Mouse (Mus musculus) megakaryocyte, embryonic 14.5 days (primary cell): ENCODE data around the gene Tbcc. TPM values are rescaled to one million over a fixed set of nuclear protein-coding genes. Genes with fewer than 3 reads are reported as not detected.

Experiments used
- H3K27me3 ChIP-seq: replicated peaks from 2 replicates; pipeline ENCODE3; 2012; ENCODE audit warnings: inconsistent platforms
- H3K36me3 ChIP-seq: replicated peaks from 2 replicates; pipeline ENCODE3; 2012; ENCODE audit warnings: low read length, inconsistent platforms, mixed read lengths
- H3K4me1 ChIP-seq: 2 replicates; pipeline ENCODE4 v1.6.1; 2012; ENCODE audit warnings: inconsistent platforms
- H3K4me3 ChIP-seq: replicated peaks from 2 replicates; pipeline ENCODE3; 2012; ENCODE audit warnings: moderate library complexity, mild to moderate bottlenecking, inconsistent platforms
- H3K9me3 ChIP-seq: 2 replicates; pipeline ENCODE4 v1.6.1; 2012; ENCODE audit warnings: inconsistent platforms
- FLI1 ChIP-seq: IDR thresholded peaks from 2 replicates; pipeline ENCODE4 v1.6.1; 2012; ENCODE audit warnings: low read length, inconsistent platforms, mixed read lengths
- GATA1 ChIP-seq: IDR thresholded peaks from 3 replicates; pipeline ENCODE4 v1.6.1; 2012; ENCODE audit warnings: mixed read lengths, low read length, inconsistent platforms, borderline replicate concordance
- polyA plus RNA-seq: library from polyadenylated mRNA; stranded (reverse); fragments of >175 nt; gene quantifications from 2 replicates; pipeline ENCODE4 v1.2.3, GENCODE M21; 2012; ENCODE audit warnings: low replicate concordance; ENCODE audit not compliant: insufficient read depth

Gene Tbcc
- polyA plus RNA-seq, 1 experiment, result 40.2 TPM

DNA sequence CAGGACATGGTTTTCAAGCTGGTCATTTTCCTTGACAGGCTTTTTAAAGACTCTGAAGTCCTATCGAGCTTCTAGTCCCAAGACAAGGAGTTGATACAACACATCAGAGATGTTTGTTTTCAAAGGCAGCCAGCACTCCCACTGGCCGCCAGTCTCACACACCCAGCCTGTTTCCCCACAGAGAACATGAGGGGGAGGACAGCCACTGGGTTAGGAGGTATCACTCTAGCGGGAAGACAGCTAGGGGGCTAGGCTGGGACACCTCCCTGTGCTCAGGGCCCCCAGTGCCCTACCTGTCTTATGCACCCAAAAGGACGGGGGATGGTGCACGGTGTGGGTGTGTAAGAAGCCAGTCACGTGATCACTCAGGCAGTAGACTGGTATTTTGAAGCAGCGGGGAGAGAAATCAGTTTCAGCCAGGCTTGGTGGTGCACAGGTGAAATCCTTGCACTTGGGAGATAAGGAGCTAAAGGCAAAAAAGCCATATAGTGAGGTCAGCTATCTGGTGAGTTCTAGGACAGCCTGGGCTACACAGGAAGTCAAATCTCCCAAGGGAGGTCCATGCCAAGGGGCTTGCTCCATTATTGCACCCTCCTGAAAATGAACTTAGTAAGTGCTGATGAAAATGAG lies 25.8 kb upstream of the Tbcc start:
- no peaks in the 10 kb centered on the region for H3K36me3 ChIP-seq
- H3K27me3 ChIP-seq, result no peaks in the 10 kb centered on the region
- no peak for TF ChIP-seq GATA1
- TF ChIP-seq FLI1, result no peak
- H3K4me1 ChIP-seq, result peaks cover 18% of the 10 kb centered on the region
- H3K4me3 ChIP-seq, result no peak overlapping the region
- no peaks in the 10 kb centered on the region for H3K9me3 ChIP-seq

DNA sequence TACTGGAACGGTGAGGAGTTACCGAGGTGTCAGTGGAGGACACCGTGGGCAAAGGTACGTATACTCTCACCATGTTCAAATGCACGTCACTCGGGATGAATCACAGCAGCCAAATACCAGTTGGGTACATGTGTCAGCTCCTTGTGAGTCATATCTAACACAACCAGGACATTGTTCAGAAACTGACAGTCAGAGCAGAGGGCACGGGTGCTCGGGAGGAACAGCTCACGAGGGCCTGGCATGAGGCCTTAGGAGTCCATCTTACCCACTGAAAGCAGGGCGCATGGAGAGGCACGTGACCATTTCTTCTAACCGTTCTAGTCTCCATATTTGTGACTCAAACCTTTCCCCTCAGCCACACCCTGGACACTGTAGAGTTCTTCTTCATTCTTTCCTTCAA lies 23.6 kb upstream of the Tbcc start:
- no peaks in the 10 kb centered on the region for H3K36me3 ChIP-seq
- no peaks in the 10 kb centered on the region for H3K27me3 ChIP-seq
- H3K4me3 ChIP-seq, result no peak overlapping the region
- TF ChIP-seq FLI1 (no peak), GATA1 (no peak)
- peaks cover 34% of the 10 kb centered on the region for H3K4me1 ChIP-seq
- no peaks in the 10 kb centered on the region for H3K9me3 ChIP-seq

DNA sequence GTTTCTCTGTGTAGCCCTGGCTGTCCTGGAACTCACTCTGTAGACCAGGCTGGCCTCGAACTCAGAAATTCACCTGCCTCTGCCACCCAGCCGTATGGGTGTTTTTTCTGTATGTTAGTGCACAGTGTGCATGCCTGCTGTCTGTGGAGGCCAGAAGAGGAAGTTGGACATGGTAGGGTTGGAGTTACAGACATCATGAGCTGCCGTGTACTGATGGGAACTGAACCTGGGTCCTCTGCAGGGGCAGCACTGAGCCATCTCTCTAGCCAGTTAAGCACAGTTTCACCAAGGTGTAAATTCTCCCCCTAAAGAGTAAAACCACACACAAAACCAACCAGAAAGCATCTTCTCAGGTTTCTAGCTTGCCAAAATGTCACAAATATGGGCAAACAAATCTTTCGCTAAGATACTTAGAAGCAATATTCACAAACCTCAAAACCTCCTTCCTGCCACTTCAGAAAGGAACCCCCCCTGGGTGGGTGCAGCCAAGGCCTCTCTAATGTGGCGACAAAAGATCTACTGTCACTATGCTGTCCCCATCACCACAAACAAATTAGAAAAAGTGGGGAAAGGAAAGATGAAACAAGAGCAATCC lies 20.2 kb upstream of the Tbcc start:
- Histone ChIP-seq H3K36me3 (peaks cover 3% of the 10 kb centered on the region), H3K27me3 (no peaks in the 10 kb centered on the region), H3K9me3 (no peaks in the 10 kb centered on the region; the same call in 1 of the 2 replicates), H3K4me3 (peak overlapping the region; percentile 30), H3K4me1 (peaks cover 59% of the 10 kb centered on the region)
- TF ChIP-seq GATA1 (no peak), FLI1 (no peak)

GRCm38 (mm10) chr17:46870913-46871312 lies 19.6 kb upstream of the Tbcc start:
- Histone ChIP-seq H3K4me1 (peaks cover 58% of the 10 kb centered on the region), H3K4me3 (peak overlapping the region; percentile 30), H3K27me3 (no peaks in the 10 kb centered on the region), H3K36me3 (peaks cover 4% of the 10 kb centered on the region), H3K9me3 (no peaks in the 10 kb centered on the region; the same call in 1 of the 2 replicates)
- TF ChIP-seq GATA1 (no peak), FLI1 (no peak)

DNA sequence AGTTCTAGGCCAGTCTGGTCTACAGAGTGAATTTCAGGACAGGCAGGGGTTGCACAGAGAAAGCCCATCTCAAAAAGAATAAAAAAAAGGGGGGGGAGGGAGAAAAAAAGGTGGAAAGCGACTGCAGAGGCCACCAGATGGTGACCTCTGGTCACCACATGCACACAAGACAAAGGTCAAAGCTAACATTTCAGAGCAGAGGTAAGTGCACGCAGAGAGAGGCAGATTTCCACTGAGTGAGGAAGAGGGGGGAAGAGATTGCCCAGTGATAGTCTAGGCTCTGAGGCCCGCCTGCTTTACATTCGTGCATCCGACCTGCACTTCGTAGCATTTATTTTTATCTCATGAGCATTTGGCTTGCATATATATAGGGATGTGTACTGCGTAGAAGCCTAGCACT lies 17.7 kb upstream of the Tbcc start:
- Histone ChIP-seq H3K4me3 (no peak overlapping the region), H3K4me1 (peaks cover 71% of the 10 kb centered on the region), H3K27me3 (no peaks in the 10 kb centered on the region), H3K9me3 (no peaks in the 10 kb centered on the region; the same call in 1 of the 2 replicates), H3K36me3 (peaks cover 4% of the 10 kb centered on the region)
- TF ChIP-seq GATA1 (no peak), FLI1 (no peak)

- no peaks in the 10 kb centered on the region; the same call in 1 of the 2 replicates for H3K9me3 ChIP-seq
- H3K4me3 ChIP-seq, result peak overlapping the region; percentile 87
- peaks cover 4% of the 10 kb centered on the region for H3K36me3 ChIP-seq
- TF ChIP-seq GATA1, result no peak
- no peak for TF ChIP-seq FLI1
- H3K27me3 ChIP-seq, result no peaks in the 10 kb centered on the region
- peaks cover 76% of the 10 kb centered on the region for H3K4me1 ChIP-seq
Observed at GRCm38 (mm10) chr17:46874133-46874532, 16.4 kb upstream of the Tbcc start.

DNA sequence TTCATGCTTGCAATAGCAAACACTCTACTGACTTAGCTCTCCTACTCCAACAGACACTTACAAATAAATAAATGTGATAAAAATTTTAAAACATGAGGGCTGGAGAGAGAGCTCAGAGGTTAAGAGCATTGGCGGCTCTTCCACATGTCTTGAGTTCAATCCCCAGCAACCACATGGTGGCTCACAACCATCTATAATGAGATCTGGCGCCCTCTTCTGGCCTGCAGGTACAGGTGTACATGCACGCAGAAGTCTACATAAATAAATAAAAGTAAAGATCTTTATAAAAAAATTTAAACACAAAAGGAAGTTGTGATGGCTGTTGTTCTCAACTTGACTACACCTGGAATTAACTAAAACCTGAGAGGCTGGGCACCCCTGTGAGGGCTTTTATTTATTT lies 14.9 kb upstream of the Tbcc start:
- H3K9me3 ChIP-seq, result no peaks in the 10 kb centered on the region; the same call in 1 of the 2 replicates
- H3K4me1 ChIP-seq, result peaks cover 82% of the 10 kb centered on the region

DNA sequence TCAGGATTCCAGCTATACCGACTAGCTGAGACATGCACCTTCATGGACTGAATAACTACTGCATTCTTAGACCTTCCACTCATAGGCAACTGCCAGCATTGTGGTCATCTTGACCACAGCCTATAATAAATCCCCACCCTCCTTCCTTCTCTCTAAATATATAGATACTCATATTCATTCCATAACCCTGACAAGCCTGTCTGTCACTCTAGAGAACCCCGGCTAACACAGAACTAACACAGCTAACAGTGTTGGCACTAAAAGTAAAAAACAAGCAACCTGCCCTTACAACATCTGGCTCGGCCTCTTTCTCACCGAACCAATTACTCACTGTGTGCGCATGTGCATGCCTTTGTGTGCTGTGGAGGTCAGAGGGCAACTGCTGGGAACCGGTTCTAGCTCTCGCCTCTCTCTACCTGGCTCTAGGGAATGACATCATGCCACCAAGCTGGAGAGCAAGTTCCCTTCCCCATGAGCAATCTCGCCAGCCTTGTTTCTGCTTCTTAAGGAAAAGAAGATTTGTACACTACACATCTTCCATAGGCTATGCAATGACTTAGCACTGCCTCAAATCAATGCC lies 14.0 kb upstream of the Tbcc start:
- no peaks in the 10 kb centered on the region; the same call in 1 of the 2 replicates for H3K9me3 ChIP-seq
- H3K4me1 ChIP-seq, result peaks cover 79% of the 10 kb centered on the region
- H3K36me3 ChIP-seq, result peaks cover 4% of the 10 kb centered on the region
- TF ChIP-seq GATA1 (no peak), FLI1 (no peak)
- H3K27me3 ChIP-seq, result no peaks in the 10 kb centered on the region
- no peak overlapping the region for H3K4me3 ChIP-seq

More for the DNA sequence above, 14.9 kb upstream of the Tbcc start:
- TF ChIP-seq GATA1, result no peak
- TF ChIP-seq FLI1, result no peak
- no peaks in the 10 kb centered on the region for H3K27me3 ChIP-seq
- no peak overlapping the region for H3K4me3 ChIP-seq
- H3K36me3 ChIP-seq, result peaks cover 4% of the 10 kb centered on the region

GRCm38 (mm10) chr17:46877061-46877460 lies 13.4 kb upstream of the Tbcc start:
- Histone ChIP-seq H3K4me1 (peaks cover 81% of the 10 kb centered on the region), H3K9me3 (no peaks in the 10 kb centered on the region; the same call in 1 of the 2 replicates), H3K27me3 (peaks cover under 1% of the 10 kb centered on the region), H3K36me3 (peaks cover 4% of the 10 kb centered on the region), H3K4me3 (no peak overlapping the region)
- TF ChIP-seq GATA1 (no peak), FLI1 (no peak)

- Histone ChIP-seq H3K9me3 (no peaks in the 10 kb centered on the region; the same call in 1 of the 2 replicates), H3K4me3 (peak overlapping the region; percentile 39), H3K4me1 (peaks cover 72% of the 10 kb centered on the region), H3K36me3 (peaks cover 4% of the 10 kb centered on the region), H3K27me3 (peaks cover 12% of the 10 kb centered on the region)
- no peak for TF ChIP-seq FLI1
- TF ChIP-seq GATA1, result no peak
Observed at GRCm38 (mm10) chr17:46879841-46880311, 10.6 kb upstream of the Tbcc start.
